Mouse (Mus musculus) limb, embryonic 15.5 days (tissue): Measurements from ENCODE around the gene Xrcc6. TPM values are rescaled to one million over a fixed set of nuclear protein-coding genes. Genes with fewer than 3 reads are reported as not detected.

ENCODE experiments used
- ATAC-seq: fragments of 200-750 bp; cut with Nextera tagmentation; 2 replicates; pipeline ENCODE4 v1.8.0; 2017; ENCODE audit warnings: low read depth, moderate TSS enrichment; ENCODE audit not compliant: insufficient number of reproducible peaks, low FRiP score, low TSS enrichment
- H3K27ac ChIP-seq: fragments of 300-500 bp; sonication (generic); 2 replicates; pipeline ENCODE4 v1.5.1; 2015; ENCODE audit warnings: moderate library complexity, mild to moderate bottlenecking, inconsistent platforms
- H3K27me3 ChIP-seq: fragments of 300-500 bp; sonication (generic); 2 replicates; pipeline ENCODE4 v1.6.1; 2015; ENCODE audit warnings: inconsistent platforms
- H3K36me3 ChIP-seq: fragments of 300-500 bp; sonication (generic); 2 replicates; pipeline ENCODE4 v1.6.1; 2015; ENCODE audit warnings: inconsistent platforms
- H3K4me1 ChIP-seq: fragments of 300-500 bp; sonication (generic); 2 replicates; pipeline ENCODE4 v1.6.1; 2015; ENCODE audit warnings: inconsistent platforms
- H3K4me2 ChIP-seq: fragments of 300-500 bp; sonication (generic); 2 replicates; pipeline ENCODE4 v1.6.1; 2015; ENCODE audit warnings: mild to moderate bottlenecking, inconsistent platforms
- H3K4me3 ChIP-seq: fragments of 300-500 bp; sonication (generic); 2 replicates; pipeline ENCODE4 v1.5.1; 2015; ENCODE audit warnings: mild to moderate bottlenecking, inconsistent platforms
- H3K9ac ChIP-seq: fragments of 300-500 bp; sonication (generic); 2 replicates; pipeline ENCODE4 v1.6.1; 2015; ENCODE audit warnings: inconsistent platforms
- H3K9me3 ChIP-seq: fragments of 300-500 bp; sonication (generic); 2 replicates; pipeline ENCODE4 v1.6.1; 2016; ENCODE audit warnings: inconsistent platforms
- WGBS: fragments of 180-500 bp; shearing (Covaris S2); methylation state at CpG from one replicate; pipeline ENCODE4 v1.1.7; 2015; 5-methylcytosine and 5-hydroxymethylcytosine counted together
- polyA plus RNA-seq: library from polyadenylated mRNA; unstranded; fragments of >200 nt; fragmentation: Nextera tagmentation; extraction: Ambion mirVana; gene quantifications from 2 replicates; pipeline ENCODE4 v1.2.1, GENCODE M21; 2015

Xrcc6 gene
- polyA plus RNA-seq, 1 experiment from 2014 or later: 73.8 TPM

- no peak overlapping the region for H3K4me2 ChIP-seq
- no peak overlapping the region for H3K4me3 ChIP-seq
- no peaks in the 10 kb centered on the region for H3K27me3 ChIP-seq
- no peak overlapping the region for H3K27ac ChIP-seq
- no peaks in the 10 kb centered on the region for H3K4me1 ChIP-seq
- no peaks in the 10 kb centered on the region for H3K9me3 ChIP-seq
- 93% methylated on average over 8 of the region's 8 CpGs for WGBS
- peaks cover 33% of the 10 kb centered on the region for H3K36me3 ChIP-seq
- no peak for ATAC-seq
- H3K9ac ChIP-seq: no peak overlapping the region
These were observed 16.6 kb downstream of the Xrcc6 start for GRCm38 (mm10) chr15:82004257-82004656.

DNA sequence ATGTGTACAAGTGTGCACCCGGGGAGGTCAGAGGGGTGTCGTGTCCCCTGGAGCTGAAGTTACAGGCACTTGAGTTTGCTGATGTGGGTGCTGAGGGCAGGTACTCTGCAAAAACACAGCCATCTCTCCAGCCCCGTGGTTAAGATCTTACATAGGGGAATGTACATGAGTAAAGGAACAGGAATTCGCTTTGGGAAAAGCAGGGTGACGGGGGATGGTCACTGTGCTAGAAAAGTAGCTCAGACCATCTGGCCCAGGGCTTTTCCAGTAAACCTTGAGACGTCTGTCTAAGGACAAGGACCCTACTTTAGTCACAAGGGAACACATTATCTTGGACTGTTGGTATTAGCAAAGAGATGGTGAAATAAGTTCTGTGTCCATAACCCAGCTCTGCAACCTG, 24.3 kb downstream of the Xrcc6 start:
- no peak for ATAC-seq
- Histone ChIP-seq H3K4me1 (peaks cover 11% of the 10 kb centered on the region), H3K9me3 (no peaks in the 10 kb centered on the region), H3K27me3 (no peaks in the 10 kb centered on the region), H3K4me3 (no peak overlapping the region), H3K27ac (no peak overlapping the region), H3K9ac (no peak overlapping the region), H3K4me2 (no peak overlapping the region), H3K36me3 (no peaks in the 10 kb centered on the region; the same call in 1 of the 2 replicates)
- WGBS: 83% methylated on average over 6 of the region's 6 CpGs

DNA sequence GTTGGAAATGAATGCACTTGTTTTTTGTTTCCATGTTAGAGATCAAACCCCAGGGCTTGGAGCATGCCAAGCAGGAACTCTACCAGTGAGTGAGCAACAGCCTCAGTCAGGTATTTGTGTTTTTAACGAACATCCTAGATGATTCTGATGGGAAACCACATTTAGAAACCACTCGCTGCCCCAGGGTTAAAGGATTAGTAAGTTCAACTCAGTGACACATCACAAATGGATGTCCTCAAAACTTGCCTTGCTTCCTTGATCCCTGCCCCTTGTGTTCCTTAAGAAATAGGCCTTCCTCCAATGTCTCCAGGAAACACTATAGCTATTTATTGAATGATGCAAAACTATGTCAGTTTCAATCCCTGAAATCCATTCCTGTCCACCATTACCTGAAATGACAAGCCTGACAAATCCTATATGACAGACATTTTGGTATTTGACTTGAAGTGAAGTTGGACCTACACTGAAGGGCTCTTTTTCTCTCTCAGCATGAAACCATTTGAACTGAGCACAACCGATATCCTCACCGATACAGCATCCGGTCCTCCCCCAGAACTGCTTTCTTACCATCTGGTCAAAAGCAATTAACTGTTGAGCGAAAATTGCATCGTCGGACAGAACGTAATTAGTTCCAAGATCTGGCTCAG, 27.2 kb downstream of the Xrcc6 start:
- WGBS: 13% methylated on average over 9 of the region's 9 CpGs
- no peak for ATAC-seq
- Histone ChIP-seq H3K4me3 (peak overlapping the region; percentile 96), H3K36me3 (peaks cover 10% of the 10 kb centered on the region), H3K4me1 (peaks cover 11% of the 10 kb centered on the region), H3K9ac (peak overlapping the region; percentile 85), H3K27ac (no peak overlapping the region), H3K27me3 (no peaks in the 10 kb centered on the region), H3K4me2 (peak overlapping the region; percentile 89), H3K9me3 (no peaks in the 10 kb centered on the region)

DNA sequence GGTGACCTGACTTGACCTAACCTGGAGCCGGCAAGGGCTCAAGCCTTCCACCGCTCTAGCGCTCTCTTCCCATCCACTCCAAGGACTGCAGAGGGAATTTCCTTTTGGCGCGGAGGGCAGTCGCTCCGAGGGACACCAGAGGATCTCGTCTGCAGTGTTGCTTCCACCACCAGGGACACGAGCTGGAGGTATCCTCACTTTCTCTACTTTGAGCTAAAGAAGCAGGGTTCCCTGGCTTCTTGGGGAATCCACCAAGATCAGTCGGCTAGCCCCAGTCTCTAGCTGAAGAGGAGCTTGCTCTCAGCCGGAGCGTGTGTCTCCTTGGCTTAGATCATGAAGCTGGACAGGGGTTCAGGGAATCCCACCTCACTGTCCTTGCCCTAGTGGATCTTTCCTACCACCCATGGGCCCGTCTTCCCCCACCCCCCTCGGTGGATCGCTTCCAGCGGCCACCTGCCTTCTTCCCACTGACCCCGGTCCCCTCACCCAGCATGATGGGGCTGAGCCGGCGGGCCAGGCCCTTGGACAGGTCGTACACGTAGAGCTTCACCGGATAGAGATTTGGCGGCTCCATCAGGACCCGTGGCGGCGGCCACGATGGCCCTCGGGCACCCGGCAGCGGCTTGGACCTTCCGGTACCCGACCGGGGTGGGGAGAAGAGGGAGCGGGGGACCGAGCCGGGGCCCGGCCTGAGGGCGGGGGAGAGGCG, 27.9 kb downstream of the Xrcc6 start:
- H3K27me3 ChIP-seq: no peaks in the 10 kb centered on the region
- H3K9ac ChIP-seq: peak overlapping the region; percentile 85
- under 1% methylated on average over 39 of the region's 39 CpGs for WGBS
- peak; percentile 50 for ATAC-seq
- peak overlapping the region; percentile 89 for H3K4me2 ChIP-seq
- peaks cover 13% of the 10 kb centered on the region for H3K36me3 ChIP-seq
- H3K4me1 ChIP-seq: peaks cover 11% of the 10 kb centered on the region
- H3K4me3 ChIP-seq: peak overlapping the region; percentile 96
- peak overlapping the region; percentile 69 for H3K27ac ChIP-seq
- no peaks in the 10 kb centered on the region for H3K9me3 ChIP-seq

DNA sequence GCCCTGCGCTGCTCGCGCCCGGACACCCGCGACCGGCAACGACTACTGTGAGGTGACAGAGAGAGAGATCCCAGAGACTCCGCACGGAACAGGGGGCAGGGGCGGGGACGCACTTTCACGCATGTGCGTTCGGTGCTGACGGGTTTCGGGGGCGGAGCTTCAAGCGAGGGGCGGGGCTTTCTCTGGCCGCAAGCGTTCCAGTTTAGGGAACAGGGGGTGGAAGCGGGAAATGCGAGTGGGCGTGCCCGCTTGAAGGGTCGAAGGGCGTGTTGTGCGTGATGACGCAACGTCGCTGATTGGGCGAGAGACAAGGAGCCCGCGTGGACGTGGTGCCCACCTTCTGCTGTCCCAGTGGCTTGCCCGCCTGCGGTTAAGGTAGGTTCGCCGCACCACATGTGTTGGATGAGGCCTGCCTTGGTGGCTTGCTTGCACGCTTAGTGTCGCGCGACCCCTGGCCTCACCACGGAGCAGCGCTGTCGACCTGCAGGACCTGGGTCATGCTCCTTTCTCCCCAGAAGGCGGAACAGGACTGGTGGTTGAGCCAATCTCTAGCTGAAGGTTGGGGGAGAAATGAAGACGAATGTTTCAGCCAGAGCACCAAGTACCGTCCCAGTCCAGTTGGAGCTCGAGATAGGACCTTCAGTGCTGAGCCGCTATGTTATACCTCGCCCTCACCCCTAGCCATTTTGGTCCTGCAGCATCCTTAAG, 28.6 kb downstream of the Xrcc6 start:
- Histone ChIP-seq H3K9me3 (no peaks in the 10 kb centered on the region), H3K9ac (peak overlapping the region; percentile 85), H3K36me3 (peaks cover 13% of the 10 kb centered on the region), H3K27me3 (no peaks in the 10 kb centered on the region), H3K4me3 (peak overlapping the region; percentile 96), H3K4me2 (peak overlapping the region; percentile 89), H3K4me1 (peaks cover 11% of the 10 kb centered on the region), H3K27ac (peak overlapping the region; percentile 69)
- under 1% methylated on average over 51 of the region's 53 CpGs for WGBS
- ATAC-seq: peak; percentile 94

DNA sequence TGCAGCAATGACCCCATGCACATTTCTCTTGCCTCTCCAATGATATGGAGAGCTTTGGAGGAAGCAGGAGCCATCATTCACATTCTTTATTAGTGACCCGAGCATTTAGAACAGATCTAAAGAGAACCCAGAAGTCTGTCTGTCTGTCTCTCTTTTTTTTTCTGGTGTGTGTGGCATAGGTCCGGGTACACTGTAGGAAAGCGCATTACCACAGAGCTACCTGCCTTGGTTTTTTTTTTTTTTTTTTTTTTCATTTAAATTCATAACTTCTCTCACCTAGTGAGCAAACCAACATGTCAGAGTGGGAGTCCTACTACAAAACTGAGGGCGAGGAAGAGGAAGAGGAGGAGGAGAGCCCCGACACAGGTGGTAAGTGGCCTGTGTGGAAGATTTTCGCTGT, 29.2 kb downstream of the Xrcc6 start:
- no peak for ATAC-seq
- Histone ChIP-seq H3K4me2 (peak overlapping the region; percentile 89), H3K9me3 (no peaks in the 10 kb centered on the region), H3K4me3 (peak overlapping the region; percentile 96), H3K4me1 (peaks cover 11% of the 10 kb centered on the region), H3K27ac (peak overlapping the region; percentile 59), H3K9ac (peak overlapping the region; percentile 64), H3K27me3 (no peaks in the 10 kb centered on the region), H3K36me3 (peaks cover 17% of the 10 kb centered on the region)
- 22% methylated on average over 6 of the region's 6 CpGs for WGBS

GRCm38 (mm10) chr15:82017461-82017860, 29.8 kb downstream of the Xrcc6 start:
- H3K4me2 ChIP-seq: no peak overlapping the region
- 68% methylated on average over 4 of the region's 4 CpGs for WGBS

DNA sequence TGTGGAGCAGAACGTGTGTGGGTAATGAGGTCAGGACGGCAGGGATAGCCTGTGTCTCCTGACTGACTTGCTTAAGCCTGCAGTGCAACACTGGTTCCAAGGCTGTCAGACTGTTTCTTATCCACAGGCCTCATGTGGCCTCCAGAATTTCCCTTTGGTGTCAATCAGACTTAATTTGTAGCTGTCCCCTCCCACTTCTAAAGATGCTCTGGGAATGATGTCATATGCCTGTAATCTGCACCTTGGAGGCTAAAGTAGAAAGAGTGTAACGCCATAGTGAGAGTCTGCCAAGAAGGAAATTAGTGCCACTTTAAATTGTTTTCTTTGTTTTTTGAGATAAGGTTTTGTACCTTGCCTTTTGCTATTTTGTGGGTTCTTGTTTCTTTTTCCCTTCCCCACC, 31.7 kb downstream of the Xrcc6 start:
- Histone ChIP-seq H3K4me1 (peaks cover 11% of the 10 kb centered on the region), H3K4me3 (no peak overlapping the region), H3K36me3 (peaks cover 41% of the 10 kb centered on the region), H3K4me2 (no peak overlapping the region), H3K27me3 (no peaks in the 10 kb centered on the region), H3K9me3 (no peaks in the 10 kb centered on the region), H3K9ac (no peak overlapping the region), H3K27ac (no peak overlapping the region)
- WGBS: 78% methylated on average over 3 of the region's 3 CpGs
- ATAC-seq: no peak

More at GRCm38 (mm10) chr15:82017461-82017860, 29.8 kb downstream of the Xrcc6 start:
- ATAC-seq: no peak
- H3K27me3 ChIP-seq: no peaks in the 10 kb centered on the region
- peaks cover 23% of the 10 kb centered on the region for H3K36me3 ChIP-seq
- H3K9ac ChIP-seq: no peak overlapping the region
- no peak overlapping the region for H3K4me3 ChIP-seq
- H3K4me1 ChIP-seq: peaks cover 11% of the 10 kb centered on the region
- no peak overlapping the region for H3K27ac ChIP-seq
- no peaks in the 10 kb centered on the region for H3K9me3 ChIP-seq

DNA sequence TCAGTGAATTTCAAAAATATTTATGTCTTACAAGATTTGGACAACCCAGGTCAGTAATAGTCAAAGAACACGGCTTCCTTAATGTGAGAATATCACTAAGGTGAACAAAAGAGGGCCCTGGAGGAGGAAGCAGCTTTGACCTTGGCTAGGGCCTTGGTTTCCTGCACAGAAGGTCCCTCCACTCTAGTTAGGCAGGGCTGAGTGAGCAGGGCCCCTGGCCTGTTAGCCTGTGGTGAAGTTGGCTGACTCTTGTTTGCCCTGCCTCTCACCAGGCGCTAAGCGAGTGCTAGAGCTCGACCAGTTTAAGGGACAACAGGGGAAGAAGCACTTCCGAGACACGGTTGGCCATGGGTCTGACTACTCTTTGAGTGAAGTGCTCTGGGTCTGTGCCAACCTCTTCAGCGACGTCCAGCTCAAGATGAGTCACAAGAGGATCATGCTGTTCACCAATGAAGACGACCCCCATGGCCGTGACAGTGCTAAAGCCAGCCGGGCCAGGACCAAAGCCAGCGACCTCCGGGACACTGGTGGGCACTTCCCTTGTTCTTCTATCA, 35.0 kb downstream of the Xrcc6 start:
- H3K27ac ChIP-seq: no peak overlapping the region
- no peaks in the 10 kb centered on the region for H3K4me1 ChIP-seq
- H3K27me3 ChIP-seq: no peaks in the 10 kb centered on the region
- H3K36me3 ChIP-seq: peaks cover 74% of the 10 kb centered on the region
- no peaks in the 10 kb centered on the region for H3K9me3 ChIP-seq
- no peak overlapping the region for H3K4me2 ChIP-seq
- ATAC-seq: no peak
- H3K9ac ChIP-seq: no peak overlapping the region
- H3K4me3 ChIP-seq: no peak overlapping the region
- 85% methylated on average over 13 of the region's 13 CpGs for WGBS

DNA sequence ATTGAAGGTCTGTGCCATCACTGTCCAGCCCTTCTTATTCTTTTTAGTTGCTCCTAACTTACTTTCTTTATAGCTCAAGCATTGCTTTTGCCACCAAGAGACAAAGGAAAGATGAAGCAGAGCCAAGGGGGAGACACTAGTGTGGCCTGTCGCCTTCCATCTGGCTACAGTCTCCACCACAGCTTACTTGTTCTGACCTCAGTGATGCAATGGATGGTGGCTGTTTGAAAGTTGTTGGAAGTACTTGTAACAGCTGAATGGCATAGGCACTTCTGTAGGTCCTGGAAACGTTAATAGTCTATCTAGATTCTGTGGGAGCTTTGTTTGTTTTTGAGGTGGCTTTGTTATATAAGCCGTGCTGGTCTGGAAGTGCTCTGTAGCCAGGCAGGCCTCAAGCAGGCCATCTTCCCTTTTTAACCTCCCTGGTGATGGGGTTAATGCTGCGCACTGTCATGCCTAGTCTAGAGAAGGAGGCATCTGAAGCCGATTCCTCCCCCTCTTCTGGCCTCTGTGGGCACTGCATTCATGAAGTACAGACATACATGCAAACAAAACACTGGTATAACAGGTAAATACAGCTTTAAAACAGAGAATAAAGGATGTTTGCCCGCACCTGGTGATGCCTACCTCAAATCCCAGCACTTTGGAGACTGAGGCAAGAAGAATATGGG, 36.5 kb downstream of the Xrcc6 start:
- Histone ChIP-seq H3K9ac (no peak overlapping the region), H3K4me1 (no peaks in the 10 kb centered on the region), H3K9me3 (no peaks in the 10 kb centered on the region), H3K27me3 (no peaks in the 10 kb centered on the region), H3K36me3 (peaks cover 80% of the 10 kb centered on the region), H3K4me2 (no peak overlapping the region), H3K27ac (no peak overlapping the region), H3K4me3 (no peak overlapping the region)
- WGBS: 91% methylated on average over 6 of the region's 6 CpGs
- no peak for ATAC-seq

GRCm38 (mm10) chr15:82027276-82027675, 39.6 kb downstream of the Xrcc6 start:
- WGBS: 92% methylated on average over 7 of the region's 7 CpGs
- Histone ChIP-seq H3K27me3 (no peaks in the 10 kb centered on the region), H3K4me1 (no peaks in the 10 kb centered on the region), H3K36me3 (peaks cover 93% of the 10 kb centered on the region), H3K9ac (no peak overlapping the region), H3K27ac (no peak overlapping the region), H3K9me3 (no peaks in the 10 kb centered on the region), H3K4me2 (no peak overlapping the region), H3K4me3 (no peak overlapping the region)
- ATAC-seq: no peak
